Mouse (Mus musculus) heart, embryonic 12.5 days (tissue): ENCODE data around the gene Plscr4. TPM values are rescaled to one million over a fixed set of nuclear protein-coding genes. Genes with fewer than 3 reads are reported as not detected.

Experiments used
- ATAC-seq: fragments of 200-750 bp; cut with Nextera tagmentation; 2 replicates; pipeline ENCODE4 v1.8.0; 2017; ENCODE audit warnings: moderate TSS enrichment, moderate library complexity; ENCODE audit not compliant: insufficient number of reproducible peaks, low FRiP score
- H3K27ac ChIP-seq: fragments of 300-500 bp; sonication (generic); 2 replicates; pipeline ENCODE4 v1.5.1; 2016; ENCODE audit warnings: mild to moderate bottlenecking, moderate library complexity; ENCODE audit not compliant: poor library complexity, severe bottlenecking
- H3K27me3 ChIP-seq: fragments of 300-500 bp; sonication (generic); replicated peaks from 2 replicates; pipeline ENCODE4 v1.6.1; 2016; ENCODE audit warnings: mild to moderate bottlenecking, moderate library complexity
- H3K36me3 ChIP-seq: fragments of 300-500 bp; sonication (generic); 2 replicates; pipeline ENCODE4 v1.6.1; 2016; ENCODE audit warnings: mild to moderate bottlenecking, moderate library complexity
- H3K4me1 ChIP-seq: fragments of 300-500 bp; sonication (generic); replicated peaks from 2 replicates; pipeline ENCODE4 v1.6.1; 2016; ENCODE audit warnings: mild to moderate bottlenecking
- H3K4me2 ChIP-seq: fragments of 300-500 bp; sonication (generic); 2 replicates; pipeline ENCODE4 v1.6.1; 2016; ENCODE audit warnings: mild to moderate bottlenecking, moderate library complexity
- H3K4me3 ChIP-seq: fragments of 300-500 bp; sonication (generic); 2 replicates; pipeline ENCODE4 v1.5.1; 2016; ENCODE audit warnings: mild to moderate bottlenecking
- H3K9ac ChIP-seq: fragments of 300-500 bp; sonication (generic); 2 replicates; pipeline ENCODE4 v1.6.1; 2016; ENCODE audit warnings: mild to moderate bottlenecking, moderate library complexity
- H3K9me3 ChIP-seq: fragments of 300-500 bp; sonication (generic); replicated peaks from 2 replicates; pipeline ENCODE4 v1.6.1; 2016; ENCODE audit warnings: mild to moderate bottlenecking, moderate library complexity
- WGBS: fragments of 180-500 bp; shearing (Covaris S2); methylation state at CpG from one replicate; pipeline ENCODE4 v1.1.7; 2016; 5-methylcytosine and 5-hydroxymethylcytosine counted together
- polyA plus RNA-seq: library from polyadenylated mRNA; unstranded; fragments of >200 nt; fragmentation: Nextera tagmentation; extraction: Ambion mirVana; gene quantifications from 2 replicates; pipeline ENCODE4 v1.2.1, GENCODE M21; 2016

Plscr4 gene
- polyA plus RNA-seq, result 2.9 and 3.9 TPM in 2 replicates

- 11% methylated on average over 41 of the region's 43 CpGs for WGBS
- H3K4me2 ChIP-seq, result peak within 1 kb of the TSS; percentile 91
- no peak within 1 kb of the TSS for H3K27ac ChIP-seq
- H3K4me1 ChIP-seq, result no peaks in the 10 kb centered on the region
- peak; percentile 74; the same call in 1 of the 2 replicates for ATAC-seq
- H3K27me3 ChIP-seq, result no peaks in the 10 kb centered on the region
- H3K36me3 ChIP-seq, result no peaks in the 10 kb centered on the region
- H3K9ac ChIP-seq, result peak within 1 kb of the TSS; percentile 83
- peak within 1 kb of the TSS; percentile 77 for H3K4me3 ChIP-seq
- no peaks in the 10 kb centered on the region for H3K9me3 ChIP-seq
Measured at GRCm38 (mm10) chr9:92457261-92458058, at the start of gene Plscr4. Gene Plscr4 (plus strand): TSS chr9:92457373.

DNA sequence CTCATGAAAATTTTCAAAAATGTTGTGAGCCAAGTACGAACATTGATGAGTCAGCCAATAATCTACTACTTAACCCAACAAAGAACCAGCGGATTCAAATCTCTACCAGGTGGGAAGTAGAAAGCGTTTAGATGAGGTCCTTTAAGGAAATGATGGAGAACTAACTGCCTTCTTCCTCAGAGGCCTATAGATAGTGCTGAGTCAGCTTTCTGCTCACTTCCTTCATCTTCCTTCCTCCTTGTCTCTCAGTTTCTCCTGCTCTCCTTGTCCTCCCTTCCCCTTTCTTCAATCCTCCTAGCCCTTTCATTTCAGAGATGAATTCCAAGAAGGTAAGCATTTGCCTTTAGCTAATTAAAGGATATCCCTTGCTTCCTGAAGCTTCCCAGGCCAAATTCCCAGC is 46.9 kb upstream of the Plscr4 start:
- H3K9ac ChIP-seq, result no peak overlapping the region
- no peak for ATAC-seq
- H3K27me3 ChIP-seq, result no peaks in the 10 kb centered on the region
- no peaks in the 10 kb centered on the region for H3K4me1 ChIP-seq
- no peak overlapping the region for H3K4me3 ChIP-seq
- no peak overlapping the region for H3K4me2 ChIP-seq
- WGBS, result 73% methylated on average over 3 of the region's 3 CpGs
- no peak overlapping the region for H3K27ac ChIP-seq
- H3K9me3 ChIP-seq, result no peaks in the 10 kb centered on the region
- H3K36me3 ChIP-seq, result no peaks in the 10 kb centered on the region

- WGBS, result 64% methylated on average over 2 of the region's 2 CpGs
- no peak overlapping the region for H3K27ac ChIP-seq
- ATAC-seq, result no peak
Measured at GRCm38 (mm10) chr9:92412045-92412444, 45.1 kb upstream of the Plscr4 start.

GRCm38 (mm10) chr9:92413684-92414083 is 43.5 kb upstream of the Plscr4 start:
- no peak overlapping the region for H3K27ac ChIP-seq
- WGBS, result 64% methylated on average over 3 of the region's 3 CpGs
- ATAC-seq, result no peak

More at GRCm38 (mm10) chr9:92412045-92412444, 45.1 kb upstream of the Plscr4 start:
- Histone ChIP-seq H3K9ac (no peak overlapping the region), H3K4me1 (no peaks in the 10 kb centered on the region), H3K4me2 (no peak overlapping the region), H3K9me3 (no peaks in the 10 kb centered on the region), H3K27me3 (no peaks in the 10 kb centered on the region), H3K36me3 (no peaks in the 10 kb centered on the region), H3K4me3 (no peak overlapping the region)

DNA sequence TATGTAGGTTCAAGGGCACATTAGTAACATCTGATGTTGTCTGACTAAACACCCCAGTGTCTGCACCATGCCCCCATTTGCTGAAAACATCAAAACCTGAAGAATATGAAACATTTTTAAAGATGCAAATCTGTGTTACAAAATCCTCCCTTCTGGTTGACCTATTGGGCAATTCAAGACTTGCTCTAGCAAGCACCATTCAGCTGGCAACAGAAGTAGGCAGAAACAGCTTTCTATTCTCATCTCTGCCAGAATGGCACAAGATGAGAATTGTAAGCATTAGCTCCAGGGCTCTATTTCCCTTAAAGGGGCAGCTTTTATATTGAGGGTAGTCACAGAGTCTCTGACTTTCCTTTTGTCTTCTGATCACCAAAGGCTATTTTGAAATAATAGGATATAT is 19.4 kb upstream of the Plscr4 start:
- Histone ChIP-seq H3K36me3 (no peaks in the 10 kb centered on the region), H3K9me3 (no peaks in the 10 kb centered on the region), H3K4me3 (no peak overlapping the region), H3K4me2 (no peak overlapping the region), H3K27ac (no peak overlapping the region), H3K9ac (no peak overlapping the region), H3K27me3 (no peaks in the 10 kb centered on the region), H3K4me1 (no peaks in the 10 kb centered on the region)
- no peak for ATAC-seq

More at GRCm38 (mm10) chr9:92413684-92414083, 43.5 kb upstream of the Plscr4 start:
- no peaks in the 10 kb centered on the region for H3K9me3 ChIP-seq
- no peak overlapping the region for H3K4me3 ChIP-seq
- H3K4me1 ChIP-seq, result no peaks in the 10 kb centered on the region
- H3K36me3 ChIP-seq, result no peaks in the 10 kb centered on the region
- H3K4me2 ChIP-seq, result no peak overlapping the region
- no peak overlapping the region for H3K9ac ChIP-seq
- no peaks in the 10 kb centered on the region for H3K27me3 ChIP-seq

- 67% methylated on average over 4 of the region's 4 CpGs for WGBS
- H3K27me3 ChIP-seq, result no peaks in the 10 kb centered on the region
- H3K9me3 ChIP-seq, result no peaks in the 10 kb centered on the region
- H3K4me2 ChIP-seq, result no peak overlapping the region
- no peak overlapping the region for H3K9ac ChIP-seq
- no peak for ATAC-seq
- no peak overlapping the region for H3K4me3 ChIP-seq
- H3K4me1 ChIP-seq, result no peaks in the 10 kb centered on the region
- H3K27ac ChIP-seq, result no peak overlapping the region
- no peaks in the 10 kb centered on the region for H3K36me3 ChIP-seq
Measured at GRCm38 (mm10) chr9:92441468-92441867, 15.7 kb upstream of the Plscr4 start.

GRCm38 (mm10) chr9:92444536-92444935 is 12.6 kb upstream of the Plscr4 start:
- Histone ChIP-seq H3K27me3 (no peaks in the 10 kb centered on the region), H3K36me3 (no peaks in the 10 kb centered on the region), H3K9ac (no peak overlapping the region), H3K9me3 (no peaks in the 10 kb centered on the region), H3K4me1 (no peaks in the 10 kb centered on the region), H3K4me2 (no peak overlapping the region), H3K27ac (no peak overlapping the region), H3K4me3 (no peak overlapping the region)
- no peak for ATAC-seq

GRCm38 (mm10) chr9:92456605-92457004 is 568 bp upstream of the Plscr4 start:
- no peaks in the 10 kb centered on the region for H3K4me1 ChIP-seq
- no peak overlapping the region for H3K27ac ChIP-seq
- WGBS, result 80% methylated on average over 3 of the region's 3 CpGs
- no peaks in the 10 kb centered on the region for H3K9me3 ChIP-seq
- ATAC-seq, result no peak
- no peak overlapping the region for H3K4me2 ChIP-seq
- H3K9ac ChIP-seq, result no peak overlapping the region
- H3K27me3 ChIP-seq, result no peaks in the 10 kb centered on the region
- no peak overlapping the region for H3K4me3 ChIP-seq
- no peaks in the 10 kb centered on the region for H3K36me3 ChIP-seq

DNA sequence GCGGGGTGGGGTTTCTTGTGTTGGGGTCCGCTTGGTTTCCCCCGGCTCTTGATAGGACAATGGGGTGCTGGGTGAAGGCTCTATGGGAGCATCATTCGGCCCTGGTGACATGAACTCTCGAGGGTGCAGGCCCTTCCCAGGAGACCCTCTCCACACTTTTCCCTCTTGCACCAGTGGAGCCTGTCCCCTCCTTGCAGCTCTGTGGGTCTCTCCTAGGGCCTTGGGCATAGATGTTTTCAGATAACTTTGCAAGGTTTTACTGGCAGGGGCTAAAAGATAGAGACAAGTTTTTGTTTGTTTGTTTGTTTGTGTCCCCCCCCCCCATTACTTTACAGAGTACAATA is 858 bp downstream of the Plscr4 start:
- WGBS, result 5% methylated on average over 5 of the region's 5 CpGs
- Histone ChIP-seq H3K27ac (no peak overlapping the region), H3K4me3 (peak overlapping the region; percentile 77), H3K9me3 (no peaks in the 10 kb centered on the region), H3K4me2 (peak overlapping the region; percentile 91), H3K36me3 (no peaks in the 10 kb centered on the region), H3K4me1 (no peaks in the 10 kb centered on the region), H3K9ac (peak overlapping the region; percentile 83), H3K27me3 (no peaks in the 10 kb centered on the region)
- no peak for ATAC-seq

DNA sequence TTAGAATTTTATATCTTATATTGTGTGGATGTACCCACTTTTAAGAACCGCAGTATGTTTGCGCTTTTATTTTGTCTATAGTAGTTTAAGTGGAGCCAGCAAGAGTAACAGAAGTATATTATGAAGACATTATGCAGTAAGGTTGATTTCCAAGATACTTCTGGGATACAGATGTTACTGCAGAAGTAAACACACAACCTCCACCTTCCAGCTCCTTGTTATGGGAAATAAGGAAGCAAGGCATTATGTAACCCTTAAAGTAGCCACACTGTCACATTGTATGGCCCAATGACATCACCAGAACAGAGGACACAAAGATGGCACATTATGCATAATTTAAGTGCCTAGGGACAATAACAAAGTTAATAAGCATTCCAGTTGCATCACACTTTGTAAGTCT is 1.2 kb downstream of the Plscr4 start:
- Histone ChIP-seq H3K9me3 (no peaks in the 10 kb centered on the region), H3K27ac (no peak overlapping the region), H3K4me2 (no peak overlapping the region), H3K4me3 (peak overlapping the region; percentile 77; the same call in 1 of the 2 replicates), H3K36me3 (no peaks in the 10 kb centered on the region), H3K27me3 (no peaks in the 10 kb centered on the region), H3K9ac (no peak overlapping the region), H3K4me1 (no peaks in the 10 kb centered on the region)
- 95% methylated on average over 2 of the region's 2 CpGs for WGBS
- no peak for ATAC-seq

GRCm38 (mm10) chr9:92467724-92468123 is 10.6 kb downstream of the Plscr4 start:
- Histone ChIP-seq H3K9ac (no peak overlapping the region), H3K27me3 (no peaks in the 10 kb centered on the region), H3K9me3 (no peaks in the 10 kb centered on the region), H3K4me3 (no peak overlapping the region), H3K4me1 (no peaks in the 10 kb centered on the region), H3K36me3 (no peaks in the 10 kb centered on the region), H3K27ac (no peak overlapping the region), H3K4me2 (no peak overlapping the region)
- no peak for ATAC-seq
- WGBS, result 66% methylated on average over 4 of the region's 4 CpGs
